Mouse (Mus musculus): ENCODE data around the gene Sfi1.
"Not testable (repeated sequence)": the region's sequence is repeated elsewhere in the genome, so short reads cannot be mapped to it uniquely, and the experiment has no call there.

Sfi1 gene

DNA sequence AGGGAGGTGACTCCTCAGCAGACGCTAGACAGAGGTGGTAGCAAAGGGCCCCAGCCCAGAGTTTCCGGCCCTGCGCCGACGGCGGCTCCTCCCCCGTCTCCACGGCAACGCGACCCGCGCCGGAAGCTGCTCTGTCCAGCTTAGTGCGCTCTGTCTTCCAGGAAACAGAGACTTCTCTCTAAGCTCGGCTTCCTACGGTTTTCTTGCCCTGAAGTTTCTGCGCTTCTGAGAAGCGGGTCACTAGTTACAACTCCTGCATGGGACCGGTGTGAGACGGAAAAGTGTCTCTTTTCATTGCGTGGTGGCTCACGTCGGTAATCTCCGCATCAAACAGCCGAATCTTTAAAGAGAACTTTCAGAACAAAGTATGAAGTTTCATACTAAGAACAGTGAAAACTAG lies at the start of gene Sfi1:
TSS of gene Sfi1 (minus strand) at position 101 of the 400 bp plus-strand sequence.
- no peak for DNase-seq (ENCODE audit: low spot score)

DNA sequence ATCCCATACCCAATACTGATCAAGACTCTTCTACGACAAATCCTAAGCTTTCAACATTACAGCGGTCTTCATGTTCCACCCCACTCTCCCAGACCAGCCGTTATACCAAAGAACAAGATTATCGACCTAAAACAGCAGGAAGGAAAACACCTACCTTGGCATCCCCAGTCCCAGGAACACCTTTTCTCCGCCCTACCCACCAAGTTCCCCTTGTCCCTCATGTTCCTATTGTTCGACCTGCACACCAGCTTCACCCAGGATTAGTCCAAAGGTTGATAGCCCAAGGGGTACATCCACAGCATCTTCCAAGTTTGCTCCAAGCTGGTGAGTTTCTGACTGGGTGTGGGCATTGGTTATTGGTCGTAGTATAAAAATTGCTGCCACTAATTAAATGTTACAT lies 49.1 kb upstream of the Sfi1 start:
- no peak for DNase-seq (ENCODE audit: low spot score)

DNA sequence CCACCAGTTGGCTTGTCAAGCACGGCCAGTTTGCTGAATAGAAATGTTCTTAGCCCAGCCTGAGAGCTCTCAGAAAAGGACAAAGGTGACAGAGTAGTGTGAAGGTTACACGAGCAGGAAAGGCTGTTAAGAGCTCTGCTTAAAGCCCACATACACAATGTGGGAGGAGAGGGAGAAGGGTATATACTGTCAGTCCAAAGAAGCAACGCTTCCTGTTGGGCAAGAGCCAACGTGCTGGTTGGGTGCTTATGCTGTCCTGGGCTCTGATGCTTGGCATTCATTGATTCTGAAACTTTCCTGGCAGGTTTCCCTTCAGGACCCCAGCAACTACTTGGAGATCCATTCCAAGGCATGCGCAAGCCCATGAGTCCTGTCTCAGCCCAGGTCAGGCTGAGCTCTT lies 42.0 kb upstream of the Sfi1 start:
- no peak for DNase-seq (ENCODE audit: low spot score)

DNA sequence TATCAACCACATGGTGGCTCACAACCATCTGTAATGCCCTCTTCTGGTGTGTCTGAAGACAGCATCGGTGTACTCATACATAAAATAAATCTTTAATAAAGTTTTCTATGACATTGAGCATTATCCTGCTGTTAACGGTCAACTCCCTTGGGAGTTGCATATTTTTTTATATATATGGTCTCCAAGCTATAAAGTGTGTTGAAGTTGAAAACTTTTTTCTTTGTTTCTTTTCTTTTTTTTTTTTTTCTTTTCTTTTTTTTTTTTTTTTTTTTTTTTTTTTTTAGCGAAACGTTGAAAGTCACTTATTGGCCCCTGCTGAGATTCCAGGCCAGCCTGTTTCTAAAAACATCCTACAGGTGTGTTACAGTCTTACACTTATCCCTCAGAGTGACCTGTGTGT lies 40.4 kb upstream of the Sfi1 start:
- DNase-seq (ENCODE audit: low spot score), result no peak

DNA sequence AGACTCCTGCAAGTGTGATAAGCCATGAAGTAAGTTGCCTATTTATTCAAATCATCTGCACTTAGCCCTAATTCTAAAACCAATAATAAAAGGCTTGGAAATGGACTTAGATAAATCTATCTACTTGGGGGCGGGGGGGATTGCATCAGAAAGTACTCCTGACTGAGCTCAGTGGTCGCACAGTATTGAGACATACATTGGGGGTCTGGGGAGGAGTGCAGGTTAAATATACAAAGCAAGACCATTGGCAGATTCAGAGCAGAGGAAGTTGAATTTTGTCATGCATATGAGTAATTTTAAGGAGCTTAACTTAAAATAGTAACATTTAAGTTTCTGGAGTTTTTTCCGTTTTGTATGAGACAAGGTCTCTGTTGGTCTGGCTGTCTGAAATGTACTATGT lies 39.0 kb upstream of the Sfi1 start:
- no peak for DNase-seq (ENCODE audit: low spot score)

DNA sequence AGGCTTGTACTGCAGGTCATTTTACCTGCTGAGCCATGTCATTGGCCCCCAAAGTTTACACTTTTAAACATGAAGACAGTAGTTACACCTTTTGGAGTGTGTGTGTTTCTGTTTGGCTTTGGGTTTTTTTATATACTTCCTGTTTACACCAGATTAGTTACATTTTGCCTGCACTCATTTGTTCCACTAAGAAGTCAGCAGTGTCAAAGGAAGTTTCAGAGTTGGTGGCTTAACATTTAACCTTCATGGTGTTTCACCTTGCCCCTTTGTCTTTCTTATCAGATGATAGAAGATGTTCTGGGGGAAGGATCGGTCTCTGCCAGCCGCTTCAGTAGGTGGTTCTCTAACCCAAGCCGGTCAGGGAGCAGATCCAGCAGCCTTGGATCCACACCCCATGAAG lies 33.9 kb upstream of the Sfi1 start:
- DNase-seq (ENCODE audit: low spot score), result no peak

DNA sequence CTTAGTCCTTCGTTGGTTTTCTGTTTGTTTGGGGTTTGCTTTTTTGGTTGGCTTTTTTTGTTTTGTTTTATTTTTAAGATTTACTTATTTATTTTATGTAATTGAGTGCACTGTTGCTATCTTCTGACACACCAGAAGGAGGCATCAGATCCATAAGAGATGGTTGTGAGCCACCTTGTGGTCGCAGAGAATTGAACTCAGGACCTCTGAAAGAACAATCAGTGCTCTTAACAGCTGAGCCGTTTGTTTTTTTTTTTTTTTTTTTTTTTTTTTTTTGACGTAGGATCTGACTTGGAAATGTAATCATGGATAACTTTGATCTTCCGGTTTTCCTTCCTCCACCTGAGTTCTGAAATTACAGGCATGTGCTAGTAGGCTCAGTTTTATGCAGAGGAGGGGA lies 29.8 kb upstream of the Sfi1 start:
- DNase-seq (ENCODE audit: low spot score), result no peak

DNA sequence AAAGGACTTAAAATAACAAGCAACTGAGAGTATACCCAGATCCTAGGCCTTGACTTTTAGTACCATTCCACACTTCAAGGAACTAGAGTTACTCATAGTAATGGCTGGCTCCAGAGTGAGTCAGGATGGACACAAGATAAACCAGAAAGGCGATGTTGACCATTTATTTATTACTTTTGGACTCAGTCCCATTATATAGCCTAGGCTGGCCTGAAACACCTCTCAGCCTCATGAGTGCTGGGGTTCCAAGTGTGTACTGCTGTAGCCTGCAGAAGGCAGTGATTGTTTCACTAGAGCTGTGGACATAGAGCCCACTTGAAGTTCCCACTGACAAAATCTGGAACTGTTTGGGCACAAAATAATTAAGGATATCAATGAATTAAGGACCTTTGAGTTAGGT lies 19.3 kb upstream of the Sfi1 start:
- DNase-seq (ENCODE audit: low spot score), result no peak

DNA sequence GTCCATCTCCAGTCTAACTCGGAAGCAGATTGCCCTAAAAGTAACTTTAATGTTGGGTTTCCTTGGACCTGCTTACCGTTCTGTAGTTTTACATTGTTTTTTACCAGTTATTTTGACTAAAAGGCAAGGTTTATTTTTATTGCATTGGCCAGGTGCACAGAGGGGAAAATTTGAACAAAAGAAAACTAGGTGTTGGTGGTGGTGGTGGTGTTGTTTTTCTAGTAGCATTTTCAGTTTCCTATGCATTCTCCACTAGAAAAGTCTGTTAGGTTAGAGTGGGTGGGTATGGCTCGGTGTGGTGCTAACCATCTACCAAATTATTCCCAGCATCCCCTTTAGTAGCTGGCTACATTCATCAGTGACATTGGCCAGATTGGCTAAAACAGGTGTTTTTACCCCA lies 13.5 kb upstream of the Sfi1 start:
- no peak for DNase-seq (ENCODE audit: low spot score)

DNA sequence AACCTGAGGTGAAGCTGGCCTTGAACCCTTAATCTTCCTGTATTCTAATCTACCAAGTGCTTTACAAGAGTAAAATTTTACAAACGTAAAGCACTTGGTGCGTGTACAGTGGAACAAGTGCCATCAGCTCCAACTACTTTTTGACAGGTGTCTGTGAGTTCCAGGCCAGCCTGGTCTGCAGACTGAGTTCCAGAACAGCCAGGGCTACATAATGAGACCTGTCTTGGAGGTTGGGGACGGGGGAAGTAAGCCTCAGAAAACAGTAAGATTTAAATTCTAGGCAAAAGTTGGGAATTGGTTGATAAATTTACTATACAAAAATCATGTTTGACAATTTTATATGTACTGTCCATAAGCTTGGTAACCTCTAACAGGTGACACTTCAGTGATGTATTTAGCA lies 11.9 kb upstream of the Sfi1 start:
- no peak for DNase-seq (ENCODE audit: low spot score)

DNA sequence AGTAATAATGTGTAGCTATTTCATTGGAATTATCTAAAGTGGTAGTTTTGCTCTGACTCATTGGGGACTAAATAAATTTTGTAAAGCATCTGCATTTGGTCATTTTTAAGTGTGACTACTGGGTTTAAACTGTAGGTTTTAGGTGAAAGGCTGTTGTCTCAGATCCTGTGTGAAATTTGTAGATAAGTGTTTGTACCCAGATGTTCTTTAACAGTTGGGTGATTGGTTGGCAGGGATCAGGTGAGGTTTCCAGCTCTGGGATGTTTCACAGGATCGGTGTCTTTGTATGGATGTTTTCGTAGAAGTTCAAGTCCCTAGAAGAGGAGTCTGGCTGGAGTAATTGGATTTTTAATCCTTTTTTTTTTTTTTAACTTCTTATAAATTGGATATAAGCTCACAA lies 10.5 kb upstream of the Sfi1 start:
- no peak for DNase-seq (ENCODE audit: low spot score)

DNA sequence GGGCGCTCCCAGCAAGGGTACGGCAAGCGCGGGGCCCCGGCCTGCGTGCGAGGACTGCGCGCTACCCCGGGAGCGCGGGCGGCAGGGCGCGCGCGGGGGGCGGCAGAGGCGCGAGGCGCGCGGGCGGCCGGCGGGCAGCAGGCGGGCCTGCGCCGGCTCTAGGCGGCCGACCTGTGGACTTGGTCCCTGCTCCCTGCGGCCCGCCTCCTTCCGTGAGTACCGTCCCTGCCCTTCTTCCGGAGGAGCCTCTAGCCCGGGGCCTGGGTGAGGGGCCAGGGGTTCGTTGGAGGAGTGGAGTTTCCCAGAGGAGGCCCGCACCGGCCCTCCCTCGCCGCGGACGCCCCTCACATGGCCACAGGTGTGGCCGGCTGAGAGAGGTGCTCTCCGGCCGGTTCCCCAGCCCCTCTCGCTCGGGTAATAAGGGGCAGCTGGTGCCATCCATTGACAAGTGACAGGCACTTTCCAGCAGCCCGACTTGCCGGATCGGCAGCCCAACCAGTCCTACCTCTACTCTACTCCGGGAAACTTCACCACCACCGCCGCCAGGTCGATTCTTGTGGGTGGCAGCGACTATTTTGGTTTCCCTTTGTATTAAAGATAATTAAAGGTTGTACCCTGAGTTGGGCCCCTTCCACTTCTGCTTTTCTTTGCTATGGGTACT lies 9.6 kb upstream of the Sfi1 start:
- DNase-seq (ENCODE audit: low spot score), result peak; percentile 43

DNA sequence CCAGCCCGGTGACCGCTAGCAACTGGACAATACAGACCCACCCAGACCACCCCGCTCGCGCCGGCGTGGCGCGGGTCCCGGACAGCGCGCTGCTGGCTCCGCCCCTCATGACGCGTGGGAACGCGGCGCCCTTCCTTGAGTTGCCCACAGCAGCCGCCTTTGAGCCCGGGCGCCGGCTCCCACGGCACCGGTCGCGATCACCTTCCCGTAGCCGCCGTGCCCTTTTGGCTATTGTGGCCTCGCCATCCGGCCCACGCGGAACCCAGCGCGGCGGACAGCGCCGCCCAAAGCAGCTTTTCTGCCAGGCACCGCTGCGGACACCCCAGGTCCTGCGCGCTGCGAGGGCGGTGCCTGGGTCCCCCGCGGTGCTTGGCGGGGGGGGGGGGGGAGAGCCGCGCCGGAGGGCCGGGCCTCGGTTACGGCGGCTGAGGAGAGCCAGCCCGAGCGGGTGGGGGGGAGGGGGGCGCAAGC lies 9.0 kb upstream of the Sfi1 start, which contains the start of gene Eif4enif1:
TSS of gene Eif4enif1 (plus strand) at position 162 of the 471 bp plus-strand sequence.
- peak; percentile 90 for DNase-seq (ENCODE audit: low spot score)

DNA sequence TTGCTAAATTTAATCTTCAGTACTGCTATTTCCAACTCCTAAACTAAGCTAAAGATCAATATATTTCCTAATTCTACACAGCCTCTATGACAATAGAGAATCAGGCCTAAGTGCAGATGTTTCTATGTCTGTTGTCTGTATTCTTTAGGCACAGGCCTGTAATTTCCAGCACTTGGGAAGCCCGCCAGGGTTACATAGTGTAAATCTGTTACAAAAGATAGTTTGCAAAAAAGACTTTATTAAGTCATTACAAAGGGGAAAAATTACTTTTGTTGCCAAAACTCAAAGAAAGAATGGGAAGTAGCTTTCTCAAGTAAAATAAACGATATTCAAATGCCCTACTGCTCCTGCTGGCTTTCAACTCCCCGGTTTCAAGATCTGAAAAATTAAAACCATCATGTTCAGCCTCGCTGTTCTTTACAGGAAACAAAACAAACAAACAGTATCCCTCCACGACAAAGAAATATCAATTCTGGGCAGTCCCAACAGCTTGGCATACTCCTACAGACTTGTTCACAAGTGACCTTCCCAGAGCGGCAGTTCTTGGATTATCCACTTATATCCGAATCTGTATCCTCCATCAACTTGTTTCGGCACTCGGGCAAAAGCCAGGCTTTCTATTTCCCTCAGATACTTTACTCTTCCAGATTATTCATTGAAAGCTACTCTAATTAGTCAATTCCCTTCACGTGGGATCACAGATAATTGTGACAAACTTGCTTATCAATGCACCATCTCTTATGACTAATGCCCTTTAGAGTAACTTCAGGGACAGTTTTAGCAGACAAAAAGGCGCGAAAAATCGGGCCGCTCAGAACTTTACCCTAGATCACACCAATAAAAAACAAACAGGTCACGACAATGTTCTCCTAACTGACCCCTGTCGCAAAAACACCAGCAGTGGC lies 8.3 kb upstream of the Sfi1 start:
- no peak for DNase-seq (ENCODE audit: low spot score)

DNA sequence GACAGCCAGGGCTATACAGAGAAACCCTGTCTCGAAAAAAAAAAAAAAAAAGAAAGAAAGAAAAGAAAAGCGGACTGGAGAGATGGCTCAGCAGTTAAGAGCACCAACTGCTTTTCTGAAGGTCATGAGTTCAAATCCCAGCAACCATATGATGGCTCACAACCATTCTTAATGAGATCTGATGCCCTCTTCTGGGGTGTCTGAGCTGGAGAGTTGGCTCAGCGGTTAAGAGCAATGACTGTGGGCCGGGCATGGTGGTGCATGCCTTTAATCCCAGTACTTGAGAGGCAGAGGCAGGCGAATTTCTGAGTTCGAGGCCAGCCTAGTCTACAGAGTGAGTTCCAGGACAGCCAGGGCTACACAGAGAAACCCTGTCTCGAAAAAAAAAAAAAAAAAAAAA lies 7.4 kb upstream of the Sfi1 start:
- DNase-seq (ENCODE audit: low spot score), result not testable (repeated sequence)

DNA sequence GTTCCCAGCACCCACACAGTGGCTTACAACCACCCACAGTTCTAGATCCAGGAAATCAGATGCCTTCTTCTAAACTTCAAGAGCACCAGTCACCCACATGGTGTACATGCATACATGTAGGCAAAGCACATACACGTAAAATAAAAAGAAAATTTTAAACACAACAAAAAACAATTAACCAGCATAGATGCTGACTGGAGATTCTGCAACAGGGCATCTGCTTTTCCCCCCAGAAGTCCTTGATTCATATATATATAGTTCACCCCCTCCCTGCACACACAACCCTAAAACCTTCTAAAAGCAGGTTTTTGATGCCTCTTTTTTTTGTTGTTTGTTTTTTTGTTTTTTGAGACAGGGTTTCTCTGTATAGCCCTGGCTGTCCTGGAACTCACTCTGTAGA lies 10.6 kb downstream of the Sfi1 start:
- not testable (repeated sequence) for DNase-seq (ENCODE audit: low spot score)

DNA sequence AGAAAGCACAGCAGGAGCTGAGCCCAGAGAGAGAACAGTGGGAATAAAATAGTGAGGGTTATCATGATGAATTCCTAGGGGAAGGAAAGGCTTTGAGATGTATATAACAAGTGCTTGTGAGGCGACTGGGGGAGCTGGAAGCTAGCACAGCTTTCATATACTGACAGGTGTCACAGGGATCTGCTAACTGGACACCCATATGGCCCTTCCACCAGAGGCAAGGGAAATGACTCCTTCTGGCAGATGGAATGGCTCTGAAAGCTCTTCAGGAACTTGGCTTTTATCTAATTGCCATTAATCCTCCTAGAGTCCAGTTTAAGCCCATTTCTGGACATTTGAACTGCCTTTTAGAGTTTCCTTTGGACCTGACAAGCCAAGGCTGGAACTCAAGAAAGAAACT lies 11.3 kb downstream of the Sfi1 start:
- not testable (repeated sequence) for DNase-seq (ENCODE audit: low spot score)

DNA sequence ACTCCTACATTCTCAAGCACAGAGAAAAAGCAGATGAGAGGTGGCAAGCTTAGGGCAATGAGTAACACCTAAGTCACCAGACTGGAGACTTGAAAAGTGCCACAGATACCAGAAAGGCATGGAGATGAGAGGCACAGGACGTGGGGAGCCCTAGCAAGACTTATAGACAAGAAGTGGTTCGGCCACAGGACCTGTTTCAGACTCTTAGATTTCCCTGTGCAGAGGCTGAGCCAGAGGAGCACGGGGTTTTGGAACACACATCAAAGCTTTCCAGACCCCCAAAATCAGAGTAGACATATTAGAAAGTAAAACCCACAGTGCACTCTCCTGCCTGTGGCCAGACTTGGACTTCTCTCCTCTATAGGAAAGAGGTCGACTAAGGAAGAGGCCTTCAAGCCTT lies 12.0 kb downstream of the Sfi1 start:
- peak; percentile 82 for DNase-seq (ENCODE audit: low spot score)

DNA sequence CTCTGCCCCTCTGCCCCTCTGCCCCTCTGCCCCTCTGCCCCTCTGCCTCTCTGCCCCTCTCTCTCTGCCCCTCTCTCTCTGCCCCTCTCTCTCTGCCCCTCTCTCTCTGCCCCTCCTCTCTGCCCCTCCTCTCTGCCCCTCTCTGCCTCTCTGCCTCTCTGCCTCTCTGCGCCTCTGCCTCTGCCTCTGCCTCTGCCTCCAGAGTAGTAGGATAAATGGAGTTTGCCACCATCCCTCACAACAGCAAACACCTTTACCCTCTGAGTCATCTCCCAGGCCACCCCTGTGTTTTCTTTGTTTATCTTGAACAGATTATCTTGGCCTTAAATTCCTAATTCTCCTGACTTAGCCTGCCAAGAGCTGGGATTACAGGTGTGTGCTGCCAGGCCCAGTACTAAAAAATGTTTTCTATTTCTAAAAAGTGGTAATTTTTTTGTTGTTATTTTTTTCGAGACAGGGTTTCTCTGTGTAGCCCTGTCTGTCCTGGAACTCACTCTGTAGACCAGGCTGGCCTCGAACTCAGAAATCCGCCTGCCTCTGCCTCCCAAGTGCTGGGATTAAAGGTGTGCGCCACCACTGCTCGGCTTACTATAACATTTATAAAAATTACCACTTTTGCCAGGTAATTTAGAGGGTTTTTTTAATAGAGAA lies 12.6 kb downstream of the Sfi1 start:
- not testable (repeated sequence) for DNase-seq (ENCODE audit: low spot score)

DNA sequence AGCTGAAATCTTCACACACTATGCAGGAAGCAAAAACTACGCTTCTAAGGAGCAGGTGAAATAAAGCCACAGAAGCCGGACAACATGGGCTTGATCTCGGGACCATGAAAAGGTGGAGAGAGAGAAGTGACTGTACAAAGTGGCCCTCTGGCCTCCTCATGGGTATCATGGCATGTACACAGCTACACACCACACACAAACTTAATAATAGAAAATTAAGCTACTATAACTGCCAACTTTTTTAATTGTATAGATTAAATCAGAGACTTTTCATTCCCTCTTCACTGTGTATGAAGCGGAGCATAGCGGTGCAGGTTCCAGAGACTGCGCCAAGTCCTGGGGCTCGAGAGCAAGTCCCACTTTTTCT lies 13.6 kb downstream of the Sfi1 start:
- DNase-seq (ENCODE audit: low spot score), result peak; percentile 37

DNA sequence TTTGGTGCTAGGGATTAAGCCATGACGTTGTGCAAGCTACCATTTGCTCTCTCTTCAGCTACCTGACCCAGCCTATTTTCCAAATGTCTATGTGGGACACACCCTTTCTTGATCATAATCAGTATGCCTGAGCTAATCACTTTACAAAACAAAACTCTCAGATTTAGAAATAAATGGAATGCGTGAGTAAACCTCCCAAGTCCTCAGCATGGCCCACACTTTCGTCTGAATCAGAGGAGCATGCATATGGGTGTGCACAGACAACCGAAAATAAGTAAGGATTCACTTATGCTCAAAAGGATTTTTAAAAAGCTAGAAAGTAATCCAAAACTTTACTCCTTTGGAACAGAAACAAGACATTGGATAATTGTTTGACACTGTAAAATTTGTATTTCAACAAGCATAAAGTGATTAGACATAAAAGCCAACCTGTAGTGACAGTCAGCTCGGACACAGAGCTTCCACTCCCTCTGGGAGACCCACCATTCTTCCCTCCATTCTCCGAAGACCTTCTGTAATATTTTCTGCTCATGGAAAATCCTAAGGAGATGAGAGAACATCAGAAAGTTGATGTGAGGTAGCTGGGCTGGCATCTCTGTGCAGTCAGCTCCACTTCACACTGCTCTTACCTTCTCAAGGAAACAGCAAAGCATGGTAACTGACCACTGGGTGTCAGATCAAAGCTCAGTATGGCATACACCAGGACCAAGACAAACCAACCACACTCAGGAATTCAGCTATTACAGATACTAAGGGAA lies 14.1 kb downstream of the Sfi1 start:
- peak; percentile 73 for DNase-seq (ENCODE audit: low spot score)
